Mouse (Mus musculus): ENCODE data around the gene Rarb.

Gene Rarb

GRCm38 (mm10) chr14:16589139-16589538 is 229.8 kb downstream of the Rarb start:
- no peak for DNase-seq (ENCODE audit: low read depth, low spot score)

- no peak for DNase-seq (ENCODE audit: low read depth, low spot score)
These were observed 240.9 kb downstream of the Rarb start for GRCm38 (mm10) chr14:16578100-16578499.

DNA sequence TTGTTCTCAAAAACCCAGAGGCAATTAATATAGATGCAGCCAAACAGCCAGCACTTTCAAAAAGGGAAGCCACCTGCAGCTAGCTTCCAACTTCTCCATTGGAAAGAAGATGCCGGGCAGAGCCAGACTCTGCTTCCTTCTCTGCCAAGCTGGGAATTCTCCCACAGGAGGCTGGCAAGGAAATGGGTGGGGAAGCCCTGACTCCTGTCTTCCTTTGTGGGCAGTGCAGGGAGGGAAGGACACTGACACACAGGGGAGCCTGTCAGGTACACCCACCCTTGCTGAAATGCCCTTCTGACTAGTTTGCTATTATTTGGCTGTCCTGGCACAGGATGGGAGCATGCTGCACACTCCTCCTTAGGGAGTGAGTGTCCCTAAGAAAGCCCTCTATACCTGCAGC is 241.9 kb downstream of the Rarb start:
- DNase-seq (ENCODE audit: low read depth, low spot score): no peak

DNA sequence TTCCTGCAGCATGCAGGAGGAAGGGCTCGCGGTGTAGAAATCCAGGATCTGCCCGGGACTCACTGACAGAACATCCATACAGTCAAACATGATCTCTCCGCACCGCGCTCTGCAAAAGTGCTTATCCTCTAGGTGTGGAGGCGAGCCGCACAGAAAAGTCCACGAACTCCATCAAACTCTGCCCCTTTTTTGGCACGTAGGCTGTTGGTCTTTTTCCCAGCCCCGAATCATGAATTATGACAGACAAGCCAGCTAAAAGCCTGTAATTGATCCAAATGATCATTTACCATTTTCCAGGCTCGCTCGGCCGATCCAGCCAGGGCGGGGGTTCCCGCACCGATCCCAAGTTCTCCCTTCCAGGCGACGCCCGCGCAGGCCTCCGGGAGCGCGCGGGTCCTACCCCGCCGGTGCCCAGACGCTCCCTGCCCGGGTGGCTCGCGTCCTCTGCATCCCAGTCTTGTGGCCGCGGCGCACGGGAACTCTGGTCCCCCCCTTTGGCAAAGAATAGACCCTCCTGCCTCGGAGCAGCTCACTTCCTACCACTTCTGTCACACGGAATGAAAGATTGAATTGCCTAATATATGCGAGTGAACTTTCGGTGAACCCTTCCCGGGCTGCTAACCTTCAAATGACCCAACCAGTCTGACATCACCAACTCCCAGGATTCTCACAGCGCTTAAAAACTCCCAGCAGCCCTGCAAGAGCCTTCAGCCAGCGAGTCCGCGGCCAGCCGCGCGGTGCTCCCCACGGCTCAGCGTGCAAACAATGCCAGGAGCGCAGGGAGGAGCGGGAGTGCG is 243.8 kb downstream of the Rarb start:
- DNase-seq (ENCODE audit: low read depth, low spot score): no peak

DNA sequence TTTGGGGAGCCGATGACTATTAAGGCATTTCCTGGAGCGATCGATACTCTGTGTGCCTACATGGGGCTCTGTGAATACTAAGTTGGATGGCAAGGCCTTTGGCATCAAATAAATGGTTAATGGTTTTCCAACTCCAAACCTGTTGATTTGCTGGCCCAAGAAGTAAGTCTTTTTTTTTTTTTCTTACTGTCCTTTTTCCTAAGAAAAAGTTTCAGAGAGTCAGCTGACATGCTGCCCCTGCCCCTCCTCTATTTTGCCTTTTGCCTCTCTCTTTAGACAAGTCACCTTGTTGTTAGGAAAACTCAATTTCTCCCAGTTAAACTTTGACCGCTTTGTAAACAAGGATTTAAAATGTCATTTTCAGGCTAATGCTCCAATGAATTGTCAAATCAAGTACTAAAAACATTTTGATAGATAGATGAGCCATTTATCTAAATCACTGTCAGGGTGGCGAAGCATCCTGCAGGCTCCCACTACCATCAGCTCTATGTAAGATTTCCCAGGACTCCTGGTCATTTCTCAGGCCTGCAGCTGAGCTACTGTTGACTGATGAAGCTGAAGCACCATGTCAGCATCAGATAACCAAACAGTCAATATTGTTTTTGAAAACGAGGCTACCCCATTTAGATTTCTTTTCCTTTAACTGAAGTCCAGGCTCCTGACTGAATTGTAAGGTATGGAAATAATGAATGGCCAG is 245.3 kb downstream of the Rarb start:
- no peak for DNase-seq (ENCODE audit: low read depth, low spot score)

GRCm38 (mm10) chr14:16572755-16573340 is 246.1 kb downstream of the Rarb start:
- no peak for DNase-seq (ENCODE audit: low read depth, low spot score)

DNA sequence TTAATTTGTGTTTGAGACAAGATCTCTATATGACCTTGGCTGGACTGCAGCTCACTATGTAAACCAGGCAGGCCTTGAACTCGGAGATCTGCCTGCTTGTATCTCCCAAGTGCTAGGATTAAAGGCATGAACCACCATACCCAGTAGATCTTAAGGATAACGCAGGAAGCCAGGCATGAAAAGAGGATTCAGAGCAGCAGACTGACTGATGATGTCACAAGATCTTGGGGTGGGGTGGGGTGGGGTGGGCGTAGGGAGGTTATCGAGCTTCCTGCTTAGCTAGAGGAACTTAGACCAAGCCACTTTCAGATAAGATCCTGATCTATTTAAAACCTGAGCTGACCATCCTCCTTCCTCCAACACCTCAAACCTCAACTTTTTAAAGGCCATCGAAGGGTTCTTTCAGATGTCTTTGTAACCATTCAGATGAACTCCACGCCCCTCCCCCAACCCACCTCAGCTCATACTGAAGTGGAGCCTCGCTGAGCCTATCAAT is 249.4 kb downstream of the Rarb start:
- no peak for DNase-seq (ENCODE audit: low read depth, low spot score)

- no peak for DNase-seq (ENCODE audit: low read depth, low spot score)
These were observed 252.0 kb downstream of the Rarb start for GRCm38 (mm10) chr14:16566920-16567319.

DNA sequence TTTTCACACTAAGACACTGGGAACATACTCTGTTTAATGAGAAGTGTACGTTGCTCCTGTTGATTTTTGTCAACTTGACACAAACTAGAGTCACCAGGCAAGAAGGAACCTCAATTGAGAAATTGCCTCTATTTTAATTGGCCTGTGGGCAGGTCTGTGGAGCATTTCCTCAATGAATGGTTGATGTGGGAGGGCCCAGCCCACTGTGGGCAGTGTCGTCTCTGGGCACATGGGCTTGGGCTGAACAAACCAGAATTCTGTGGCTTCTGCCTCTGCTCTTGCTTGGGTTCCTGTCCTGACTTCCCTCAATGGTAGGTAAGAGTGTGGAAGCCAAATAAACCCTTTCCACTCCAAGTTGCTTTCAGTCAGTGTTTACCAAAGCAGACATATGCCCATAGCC is 255.0 kb downstream of the Rarb start:
- no peak for DNase-seq (ENCODE audit: low read depth, low spot score)

DNA sequence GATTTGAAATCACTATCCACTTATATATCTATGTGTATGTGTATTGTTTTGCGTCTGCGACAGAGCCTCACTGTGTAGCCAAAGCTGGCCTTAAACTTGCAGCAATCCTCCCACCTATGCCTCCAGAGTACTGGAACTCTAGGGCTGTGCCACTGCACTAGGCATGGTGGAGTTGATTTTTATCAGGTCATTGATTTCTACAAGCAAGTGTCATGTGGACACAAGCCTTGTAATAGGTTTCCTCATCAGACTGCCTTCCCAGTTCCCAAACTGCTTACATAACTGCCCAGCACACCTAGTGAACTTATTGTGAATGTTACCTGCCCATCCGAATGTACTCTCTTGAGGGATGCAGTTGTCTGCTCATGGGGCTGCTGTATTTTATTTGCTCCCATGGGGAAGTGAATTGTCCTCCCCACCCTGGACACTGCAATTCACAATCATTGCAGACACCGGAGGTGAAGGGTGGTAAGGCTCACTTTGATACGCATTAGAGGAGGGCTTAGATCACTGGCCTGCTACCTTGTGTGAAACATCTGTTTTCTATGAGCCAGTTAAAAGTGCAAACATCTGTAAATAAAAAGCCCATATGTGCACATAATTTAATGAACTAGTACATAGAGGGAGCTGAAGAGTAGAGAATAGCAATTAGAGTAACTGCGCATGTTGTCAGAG is 257.3 kb downstream of the Rarb start:
- no peak for DNase-seq (ENCODE audit: low read depth, low spot score)

DNA sequence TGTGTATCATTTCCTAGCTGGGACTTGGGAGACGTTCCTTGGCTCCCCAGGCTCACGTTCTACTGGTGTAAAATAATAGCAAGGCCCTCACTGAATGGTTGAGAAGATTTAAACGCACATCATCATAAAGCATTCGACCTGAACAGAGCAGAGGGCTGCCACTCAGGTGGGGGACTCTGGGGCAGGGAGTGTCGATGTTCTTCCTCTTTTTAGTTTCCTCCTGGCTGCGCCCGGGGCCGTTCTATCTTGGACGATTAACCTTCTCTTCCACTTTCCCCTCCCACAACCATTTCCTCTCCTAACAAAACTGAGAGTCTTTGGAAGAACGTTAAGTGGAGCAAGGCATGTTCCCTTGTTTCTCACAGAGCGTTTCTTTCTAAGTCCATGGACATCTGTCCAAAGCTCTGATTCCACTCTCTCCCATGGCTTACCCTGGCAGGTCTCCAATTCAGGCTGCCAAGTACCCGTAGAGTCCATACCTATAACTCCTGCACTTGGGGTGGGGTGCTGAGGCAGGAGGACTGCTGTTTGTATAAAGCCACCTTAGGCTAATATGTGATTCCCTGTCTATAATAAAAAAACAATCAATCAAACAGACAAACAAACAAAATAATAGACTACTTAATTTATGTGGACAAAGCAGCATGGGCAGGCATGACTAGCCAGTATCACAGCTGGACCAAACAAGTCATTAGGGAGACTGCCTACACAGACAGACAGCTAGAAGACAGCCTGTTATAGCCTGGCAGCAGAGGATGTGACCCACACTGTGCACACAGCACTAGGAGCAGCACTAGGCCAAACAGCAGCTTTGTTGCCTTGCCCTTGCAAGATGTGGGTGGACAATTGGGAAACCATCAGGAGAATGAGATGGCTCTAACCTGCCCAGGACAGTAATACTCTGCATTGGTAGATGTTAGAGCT is 259.4 kb downstream of the Rarb start:
- no peak for DNase-seq (ENCODE audit: low read depth, low spot score)

- DNase-seq (ENCODE audit: low read depth, low spot score): no peak
These were observed 260.9 kb downstream of the Rarb start for GRCm38 (mm10) chr14:16558033-16558432.

- no peak for DNase-seq (ENCODE audit: low read depth, low spot score)
These were observed 264.1 kb downstream of the Rarb start for GRCm38 (mm10) chr14:16554643-16555459.

DNA sequence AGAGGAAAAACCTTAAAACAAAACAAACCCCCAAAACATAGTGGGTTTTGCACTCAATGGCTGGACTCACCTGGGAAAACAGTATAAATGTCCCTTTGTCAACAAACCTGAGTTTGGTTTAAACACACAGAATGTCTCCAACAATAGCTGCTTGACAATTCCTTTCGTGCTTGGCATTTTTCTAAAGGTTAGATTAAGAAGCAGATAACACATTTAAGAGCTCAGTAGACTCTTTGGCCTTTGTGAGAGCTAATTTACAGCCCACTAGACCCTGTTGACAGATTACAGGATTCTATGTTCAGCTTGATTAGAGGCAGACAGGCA is 264.7 kb downstream of the Rarb start:
- DNase-seq (ENCODE audit: low read depth, low spot score): no peak

- no peak for DNase-seq (ENCODE audit: low read depth, low spot score)
These were observed 266.7 kb downstream of the Rarb start for GRCm38 (mm10) chr14:16552293-16552692.

- no peak for DNase-seq (ENCODE audit: low read depth, low spot score)
These were observed 267.1 kb downstream of the Rarb start for GRCm38 (mm10) chr14:16551843-16552242.

- DNase-seq (ENCODE audit: low read depth, low spot score): no peak
These were observed 270.8 kb downstream of the Rarb start for GRCm38 (mm10) chr14:16548200-16548576.

DNA sequence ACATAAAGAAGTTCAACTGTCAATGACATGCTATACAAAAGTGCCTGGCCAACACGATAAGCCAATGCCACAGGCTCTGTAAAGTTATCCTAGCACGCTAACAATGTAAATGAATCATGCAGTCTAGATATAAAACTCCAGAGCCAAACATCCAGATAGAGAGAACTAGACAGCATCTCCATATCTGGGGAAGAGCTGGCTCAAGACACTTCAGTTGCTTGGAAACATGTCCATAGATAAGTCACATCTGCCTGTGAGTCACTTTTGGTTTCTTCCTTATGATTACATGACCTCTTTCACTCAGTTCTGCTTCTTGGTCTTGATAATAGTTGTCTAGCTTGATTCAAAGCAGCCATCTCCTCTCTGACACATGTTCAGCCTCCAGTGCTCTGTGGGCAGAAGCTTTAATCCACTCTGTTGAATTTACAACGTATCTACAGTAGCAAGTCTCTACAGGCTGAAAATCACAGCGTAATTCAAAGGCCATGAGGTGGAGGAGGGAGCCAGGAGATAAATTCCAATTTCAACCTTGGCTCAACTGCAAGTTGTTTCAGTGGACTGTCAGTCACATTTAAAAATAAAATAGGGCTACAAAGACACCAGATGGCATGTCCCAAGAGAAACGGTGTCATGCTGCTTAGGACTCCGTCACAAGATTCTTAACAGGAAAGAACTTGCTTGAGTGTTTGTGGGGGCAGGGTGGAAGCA is 271.3 kb downstream of the Rarb start:
- DNase-seq (ENCODE audit: low read depth, low spot score): no peak

DNA sequence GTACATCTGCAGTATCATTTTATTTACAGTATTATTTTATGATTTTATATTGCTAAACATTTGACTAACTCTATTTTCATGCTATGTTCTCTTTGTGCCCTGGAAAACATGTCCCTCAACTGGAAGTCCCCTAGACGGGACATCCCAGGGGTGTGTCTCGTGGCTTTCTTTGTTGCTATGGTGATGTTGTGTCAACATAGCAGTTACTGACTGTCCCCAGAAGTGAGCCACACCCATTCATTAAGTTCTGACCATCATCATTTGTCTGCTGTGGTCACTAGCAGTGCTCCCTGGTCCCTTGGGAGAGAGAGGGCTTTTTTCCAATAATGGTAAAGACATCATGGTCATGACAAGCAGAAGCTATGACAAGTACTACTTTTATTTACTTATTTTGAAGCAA is 274.0 kb downstream of the Rarb start:
- DNase-seq (ENCODE audit: low read depth, low spot score): no peak

GRCm38 (mm10) chr14:16541641-16542040 is 277.3 kb downstream of the Rarb start:
- DNase-seq (ENCODE audit: low read depth, low spot score): no peak

All from CD4-positive helper T cell, adult 2 months (primary cell).